Mouse (Mus musculus) kidney, postnatal 0 days (tissue): ENCODE measurements at regions not wholly inside any gene's neighbourhood (a gene's known extent, or its start where the extent isn't known, plus 50 kb on each side); places are given as distances from the start of the nearest gene placed in this dataset.

Experiments used
- ATAC-seq: fragments of 200-750 bp; cut with Nextera tagmentation; replicated peaks from 2 replicates; pipeline ENCODE4 v1.8.0; 2017; ENCODE audit warnings: low read depth, moderate number of reproducible peaks, moderate TSS enrichment, moderate library complexity; ENCODE audit not compliant: low FRiP score
- DNase-seq: peaks from one replicate; pipeline ENCODE4 v3.0.0-alpha.2; 2016; ENCODE audit warnings: low spot score
- H3K27ac ChIP-seq: fragments of 300-500 bp; sonication (generic); 2 replicates; pipeline ENCODE4 v1.5.1; 2014; ENCODE audit warnings: mild to moderate bottlenecking
- H3K27me3 ChIP-seq: fragments of 300-500 bp; sonication (generic); 2 replicates; pipeline ENCODE4 v1.6.1; 2014; ENCODE audit warnings: low read length, mixed read lengths; ENCODE audit not compliant: insufficient read depth
- H3K36me3 ChIP-seq: fragments of 300-500 bp; sonication (generic); 2 replicates; pipeline ENCODE4 v1.6.1; 2014; ENCODE audit warnings: low read length, mixed read lengths; ENCODE audit not compliant: insufficient read depth
- H3K4me1 ChIP-seq: fragments of 300-500 bp; sonication (generic); replicated peaks from 2 replicates; pipeline ENCODE4 v1.6.1; 2014; ENCODE audit warnings: antibody characterized with exemption, low read length, mixed read lengths; ENCODE audit not compliant: insufficient read depth
- H3K4me2 ChIP-seq: fragments of 300-500 bp; sonication (generic); 2 replicates; pipeline ENCODE4 v1.6.1; 2014; ENCODE audit warnings: mild to moderate bottlenecking, low read length, moderate library complexity, mixed read lengths
- H3K4me3 ChIP-seq: fragments of 300-500 bp; sonication (generic); replicated peaks from 2 replicates; pipeline ENCODE4 v1.5.1; 2014; ENCODE audit warnings: low read depth, low read length
- H3K9ac ChIP-seq: fragments of 300-500 bp; sonication (generic); 2 replicates; pipeline ENCODE4 v1.6.1; 2014; ENCODE audit warnings: low read depth, low read length
- H3K9me3 ChIP-seq: fragments of 300-500 bp; sonication (generic); replicated peaks from 2 replicates; pipeline ENCODE4 v1.6.1; 2016; ENCODE audit warnings: low read length, inconsistent platforms, mixed read lengths
- CTCF ChIP-seq: IDR thresholded peaks from 2 replicates; pipeline ENCODE4 v1.5.1; 2016; ENCODE audit warnings: antibody characterized with exemption, low read depth, mild to moderate bottlenecking, moderate library complexity
- WGBS: fragments of 180-500 bp; shearing (Covaris S2); extraction: QIAGEN DNeasy Blood & Tissue Kit; methylation state at CpG from one replicate; pipeline ENCODE4 v1.1.7; 2014; 5-methylcytosine and 5-hydroxymethylcytosine counted together

- Histone ChIP-seq H3K27ac (no peak overlapping the region), H3K9ac (no peak overlapping the region), H3K27me3 (no peaks in the 10 kb centered on the region), H3K4me3 (no peak overlapping the region), H3K4me2 (no peak overlapping the region), H3K9me3 (no peaks in the 10 kb centered on the region), H3K36me3 (no peaks in the 10 kb centered on the region), H3K4me1 (no peaks in the 10 kb centered on the region)
- no peak for DNase-seq
- WGBS, result 40% methylated on average over 11 of the region's 11 CpGs
- no peak for TF ChIP-seq CTCF
- no peak for ATAC-seq
Observed at GRCm38 (mm10) chr10:115901070-115901469, 84.4 kb downstream of the Tspan8 start.

GRCm38 (mm10) chr10:115903049-115903448 lies 86.4 kb downstream of the Tspan8 start:
- no peak for ATAC-seq
- Histone ChIP-seq H3K9me3 (no peaks in the 10 kb centered on the region), H3K27me3 (no peaks in the 10 kb centered on the region), H3K36me3 (no peaks in the 10 kb centered on the region), H3K4me2 (no peak overlapping the region), H3K27ac (no peak overlapping the region), H3K9ac (no peak overlapping the region), H3K4me1 (no peaks in the 10 kb centered on the region), H3K4me3 (no peak overlapping the region)
- no peak for TF ChIP-seq CTCF
- no peak for DNase-seq
- 69% methylated on average over 2 of the region's 2 CpGs for WGBS

GRCm38 (mm10) chr10:115921032-115921431 lies 97.0 kb upstream of the Ptprr start:
- Histone ChIP-seq H3K4me2 (no peak overlapping the region), H3K36me3 (no peaks in the 10 kb centered on the region), H3K27me3 (no peaks in the 10 kb centered on the region), H3K4me3 (no peak overlapping the region), H3K9me3 (no peaks in the 10 kb centered on the region), H3K4me1 (no peaks in the 10 kb centered on the region), H3K27ac (no peak overlapping the region), H3K9ac (no peak overlapping the region)
- no peak for DNase-seq
- TF ChIP-seq CTCF, result peak; percentile 52
- no peak for ATAC-seq
- 85% methylated on average over 6 of the region's 6 CpGs for WGBS
